Mouse (Mus musculus) liver, embryonic 12.5 days (tissue): ENCODE data around the gene Mat2a. TPM values are rescaled to one million over a fixed set of nuclear protein-coding genes. Genes with fewer than 3 reads are reported as not detected.
"Not testable (repeated sequence)": the region's sequence is repeated elsewhere in the genome, so short reads cannot be mapped to it uniquely, and the experiment has no call there.

Source experiments
- ATAC-seq: fragments of 200-750 bp; cut with Nextera tagmentation; 2 replicates; pipeline ENCODE4 v1.8.0; 2017; ENCODE audit warnings: moderate number of reproducible peaks, mild to moderate bottlenecking, moderate library complexity
- H3K27ac ChIP-seq: fragments of 300-500 bp; sonication (generic); 2 replicates; pipeline ENCODE4 v1.5.1; 2016; ENCODE audit warnings: mild to moderate bottlenecking
- H3K27me3 ChIP-seq: fragments of 300-500 bp; sonication (generic); replicated peaks from 2 replicates; pipeline ENCODE4 v1.6.1; 2016; ENCODE audit warnings: mild to moderate bottlenecking, moderate library complexity
- H3K36me3 ChIP-seq: fragments of 300-500 bp; sonication (generic); 2 replicates; pipeline ENCODE4 v1.6.1; 2016; ENCODE audit warnings: mild to moderate bottlenecking, moderate library complexity
- H3K4me1 ChIP-seq: fragments of 300-500 bp; sonication (generic); 2 replicates; pipeline ENCODE4 v1.6.1; 2016
- H3K4me2 ChIP-seq: fragments of 300-500 bp; sonication (generic); 2 replicates; pipeline ENCODE4 v1.6.1; 2016; ENCODE audit warnings: mild to moderate bottlenecking, moderate library complexity
- H3K4me3 ChIP-seq: fragments of 300-500 bp; sonication (generic); 2 replicates; pipeline ENCODE4 v1.5.1; 2016; ENCODE audit warnings: mild to moderate bottlenecking, moderate library complexity
- H3K9ac ChIP-seq: fragments of 300-500 bp; sonication (generic); 2 replicates; pipeline ENCODE4 v1.6.1; 2016; ENCODE audit warnings: mild to moderate bottlenecking, moderate library complexity
- H3K9me3 ChIP-seq: fragments of 300-500 bp; sonication (generic); replicated peaks from 2 replicates; pipeline ENCODE4 v1.6.1; 2016; ENCODE audit warnings: mild to moderate bottlenecking, moderate library complexity
- WGBS: fragments of 180-500 bp; shearing (Covaris S2); methylation state at CpG from one replicate; pipeline ENCODE4 v1.1.7; 2016; ENCODE audit not compliant: insufficient replicate concordance; 5-methylcytosine and 5-hydroxymethylcytosine counted together
- polyA plus RNA-seq: library from polyadenylated mRNA; unstranded; fragments of >200 nt; fragmentation: Nextera tagmentation; extraction: Ambion mirVana; gene quantifications from 2 replicates; pipeline ENCODE4 v1.2.1, GENCODE M21; 2016

Gene Mat2a
- 318 and 321 TPM in 2 replicates for polyA plus RNA-seq

- Histone ChIP-seq H3K4me1 (peaks cover 48% of the 10 kb centered on the region), H3K27ac (peak within 1 kb of the TSS; percentile 94), H3K4me2 (peak within 1 kb of the TSS; percentile 79), H3K36me3 (peaks cover 36% of the 10 kb centered on the region), H3K4me3 (peak within 1 kb of the TSS; percentile 88), H3K9ac (peak within 1 kb of the TSS; percentile 95), H3K27me3 (no peaks in the 10 kb centered on the region), H3K9me3 (no peaks in the 10 kb centered on the region)
- ATAC-seq: peak; percentile 83
- WGBS: under 1% methylated on average over 77 of the region's 77 CpGs
Measured at GRCm38 (mm10) chr6:72439355-72440185, at the start of gene Mat2a. Gene Mat2a, minus strand, starts transcription at chr6:72439558.

DNA sequence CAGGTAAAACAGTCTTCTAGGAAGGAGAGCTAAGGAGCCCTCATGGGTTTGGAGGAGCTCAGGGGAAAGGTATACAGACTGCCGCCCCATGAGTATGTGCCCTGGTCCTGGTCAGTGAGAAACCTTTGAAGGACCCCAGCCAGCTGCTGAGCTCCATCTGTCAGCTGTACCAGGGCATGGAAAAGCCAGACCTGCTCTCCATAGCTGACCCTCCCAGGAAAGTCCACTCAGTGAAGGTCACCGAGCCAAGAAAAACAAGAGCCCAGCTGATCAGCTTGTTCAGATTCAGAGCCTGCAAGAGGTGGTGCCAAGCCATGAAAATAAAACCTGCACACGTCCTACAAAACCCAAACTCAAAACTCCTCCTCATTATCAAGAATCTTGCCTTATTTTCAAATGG, 49.5 kb upstream of the Mat2a start:
- Histone ChIP-seq H3K4me2 (no peak overlapping the region), H3K27me3 (no peaks in the 10 kb centered on the region; the same call in 1 of the 2 replicates), H3K4me3 (no peak overlapping the region), H3K9ac (no peak overlapping the region), H3K9me3 (no peaks in the 10 kb centered on the region), H3K27ac (no peak overlapping the region), H3K4me1 (peaks cover 18% of the 10 kb centered on the region), H3K36me3 (no peaks in the 10 kb centered on the region)
- ATAC-seq: no peak
- WGBS: 67% methylated on average over 3 of the region's 3 CpGs

DNA sequence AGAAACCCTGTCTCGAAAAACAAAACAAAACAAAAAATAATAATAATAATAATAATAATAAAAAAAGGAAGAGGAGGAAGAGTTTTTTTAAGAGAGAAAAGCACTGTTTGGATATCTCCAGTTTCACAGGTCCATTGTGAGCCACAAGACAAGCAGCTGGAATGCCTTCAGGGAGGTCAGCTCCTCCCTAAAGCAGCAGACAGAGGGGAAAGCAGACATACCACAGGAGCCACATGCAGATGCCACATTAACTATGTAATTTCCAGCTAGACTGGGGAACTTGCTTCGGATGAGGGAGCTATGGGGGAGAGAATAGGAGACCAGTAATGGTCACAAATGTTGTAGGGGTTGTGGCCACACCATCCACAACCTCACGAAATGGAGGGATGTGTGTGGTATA, 47.9 kb upstream of the Mat2a start:
- Histone ChIP-seq H3K9ac (no peak overlapping the region), H3K4me3 (no peak overlapping the region), H3K27me3 (no peaks in the 10 kb centered on the region), H3K4me1 (0 out of 2 replicates have a peak, but pooled peaks cover 7% of the 10 kb centered on the region), H3K4me2 (no peak overlapping the region), H3K9me3 (no peaks in the 10 kb centered on the region), H3K27ac (no peak overlapping the region), H3K36me3 (no peaks in the 10 kb centered on the region)
- 49% methylated on average over 3 of the region's 3 CpGs for WGBS
- no peak for ATAC-seq

DNA sequence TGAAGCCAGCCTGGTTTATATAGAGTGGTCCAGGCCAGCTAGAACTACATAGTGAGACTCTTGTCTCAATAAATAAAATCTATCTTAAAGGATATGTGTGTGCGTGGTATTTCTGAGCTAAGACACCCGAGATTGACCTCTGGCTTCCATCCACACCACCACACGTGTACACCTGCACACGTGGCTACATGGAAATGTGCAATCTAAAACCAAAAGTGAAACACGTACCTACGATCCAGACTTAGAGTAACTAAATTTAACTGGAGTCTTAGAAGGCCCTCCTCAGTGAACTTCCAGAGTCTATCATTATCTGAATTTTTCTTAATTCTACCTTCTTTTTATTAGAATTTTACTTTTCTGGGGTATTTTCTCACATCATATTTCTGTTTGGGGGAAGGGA, 46.9 kb upstream of the Mat2a start:
- H3K9me3 ChIP-seq: no peaks in the 10 kb centered on the region
- H3K4me2 ChIP-seq: no peak overlapping the region
- 75% methylated on average over 6 of the region's 6 CpGs for WGBS
- H3K4me3 ChIP-seq: no peak overlapping the region
- no peak overlapping the region for H3K27ac ChIP-seq
- 0 out of 2 replicates have a peak, but pooled peaks cover 4% of the 10 kb centered on the region for H3K4me1 ChIP-seq
- no peaks in the 10 kb centered on the region for H3K36me3 ChIP-seq
- no peak for ATAC-seq
- no peaks in the 10 kb centered on the region for H3K27me3 ChIP-seq
- H3K9ac ChIP-seq: no peak overlapping the region

DNA sequence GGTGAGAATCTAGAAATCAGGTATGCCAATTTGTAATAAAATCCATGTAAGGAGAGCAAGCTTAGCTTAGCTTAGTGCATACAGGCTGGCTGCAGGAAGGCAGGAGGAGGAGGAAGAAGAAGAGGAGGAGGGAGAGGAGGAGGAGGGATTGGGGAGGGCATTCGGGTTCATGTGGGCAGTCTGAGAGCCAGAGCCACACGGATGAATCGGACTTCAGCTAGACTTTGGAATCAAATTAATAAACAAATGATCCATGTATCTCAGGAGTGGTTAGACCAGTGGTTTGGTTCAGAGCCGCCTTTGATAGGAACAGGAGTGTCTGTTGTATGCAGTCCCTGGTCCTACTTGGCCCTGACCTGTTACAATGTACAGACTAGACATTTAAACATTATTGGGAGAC, 45.5 kb upstream of the Mat2a start:
- H3K4me2 ChIP-seq: no peak overlapping the region
- H3K9me3 ChIP-seq: no peaks in the 10 kb centered on the region
- ATAC-seq: no peak
- no peaks in the 10 kb centered on the region for H3K36me3 ChIP-seq
- no peak overlapping the region for H3K27ac ChIP-seq
- WGBS: 56% methylated on average over 4 of the region's 4 CpGs
- no peaks in the 10 kb centered on the region for H3K27me3 ChIP-seq
- no peak overlapping the region for H3K4me3 ChIP-seq
- H3K9ac ChIP-seq: no peak overlapping the region
- peaks cover 5% of the 10 kb centered on the region; the same call in 1 of the 2 replicates for H3K4me1 ChIP-seq

- ATAC-seq: no peak
- 47% methylated on average over 2 of the region's 2 CpGs for WGBS
- Histone ChIP-seq H3K9me3 (no peaks in the 10 kb centered on the region), H3K4me1 (peaks cover 8% of the 10 kb centered on the region; the same call in 1 of the 2 replicates), H3K27me3 (no peaks in the 10 kb centered on the region), H3K4me3 (no peak overlapping the region), H3K4me2 (no peak overlapping the region), H3K27ac (no peak overlapping the region), H3K9ac (no peak overlapping the region), H3K36me3 (no peaks in the 10 kb centered on the region)
Measured at GRCm38 (mm10) chr6:72482156-72482555, 42.8 kb upstream of the Mat2a start.

DNA sequence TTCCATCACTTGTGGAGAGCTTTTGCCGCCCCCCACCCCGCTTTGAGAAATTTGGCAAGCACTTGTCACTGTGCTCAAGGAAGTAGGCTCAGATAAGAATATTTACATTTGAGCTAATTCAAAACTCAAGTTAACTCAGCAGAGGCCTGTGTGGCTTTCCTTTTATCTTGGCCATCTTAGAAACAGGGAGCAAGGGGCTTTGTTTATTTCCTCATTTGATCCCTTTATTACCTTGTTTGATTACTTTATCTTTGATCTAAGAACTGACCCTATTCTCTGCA, 41.0 kb upstream of the Mat2a start:
- H3K9me3 ChIP-seq: no peaks in the 10 kb centered on the region
- peaks cover 8% of the 10 kb centered on the region; the same call in 1 of the 2 replicates for H3K4me1 ChIP-seq
- 52% methylated on average over 2 of the region's 2 CpGs for WGBS
- H3K27me3 ChIP-seq: no peaks in the 10 kb centered on the region
- H3K27ac ChIP-seq: no peak overlapping the region
- no peak for ATAC-seq
- H3K4me3 ChIP-seq: no peak overlapping the region
- no peak overlapping the region for H3K4me2 ChIP-seq
- H3K9ac ChIP-seq: no peak overlapping the region
- H3K36me3 ChIP-seq: no peaks in the 10 kb centered on the region

DNA sequence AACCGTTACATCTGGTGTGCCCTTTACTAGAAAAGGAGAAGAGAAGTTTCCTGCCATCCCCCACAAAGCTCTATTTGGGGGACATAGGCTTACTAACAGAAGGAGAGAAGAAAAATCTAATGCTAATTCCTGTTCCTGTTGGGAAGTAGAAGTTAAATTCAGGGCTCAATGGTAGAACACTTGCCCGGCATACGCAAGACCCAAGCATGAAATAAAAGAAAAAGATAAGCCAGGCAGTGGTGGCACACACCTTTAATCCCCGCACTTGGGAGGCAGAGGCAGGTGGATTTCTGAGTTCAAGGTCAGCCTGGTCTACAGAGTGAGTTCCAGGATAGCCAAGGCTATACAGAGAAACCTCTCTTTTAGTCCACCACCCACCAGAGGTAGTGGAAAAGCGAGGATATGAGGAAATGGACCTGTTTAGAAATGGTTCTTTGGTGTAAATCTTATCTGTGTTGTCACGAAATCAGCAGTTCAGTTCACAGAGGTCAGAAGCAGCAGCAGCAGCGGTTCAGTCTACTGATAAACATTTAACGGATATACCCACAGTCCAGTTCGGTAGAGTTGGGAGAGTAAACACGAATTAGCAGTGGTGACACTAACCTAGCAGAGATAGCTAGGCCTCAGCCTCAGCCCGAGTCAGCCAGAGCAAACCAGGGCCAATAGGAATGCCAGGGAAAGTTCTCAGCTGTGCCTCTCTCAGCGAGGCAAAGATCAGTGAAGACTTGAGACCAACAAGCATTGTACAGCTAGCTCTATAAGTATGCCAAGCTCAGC, 40.5 kb upstream of the Mat2a start:
- Histone ChIP-seq H3K36me3 (no peaks in the 10 kb centered on the region), H3K4me1 (peaks cover 8% of the 10 kb centered on the region; the same call in 1 of the 2 replicates), H3K9ac (no peak overlapping the region), H3K9me3 (no peaks in the 10 kb centered on the region), H3K27me3 (no peaks in the 10 kb centered on the region), H3K27ac (no peak overlapping the region), H3K4me3 (no peak overlapping the region), H3K4me2 (no peak overlapping the region)
- no peak for ATAC-seq
- WGBS: 57% methylated on average over 12 of the region's 12 CpGs

DNA sequence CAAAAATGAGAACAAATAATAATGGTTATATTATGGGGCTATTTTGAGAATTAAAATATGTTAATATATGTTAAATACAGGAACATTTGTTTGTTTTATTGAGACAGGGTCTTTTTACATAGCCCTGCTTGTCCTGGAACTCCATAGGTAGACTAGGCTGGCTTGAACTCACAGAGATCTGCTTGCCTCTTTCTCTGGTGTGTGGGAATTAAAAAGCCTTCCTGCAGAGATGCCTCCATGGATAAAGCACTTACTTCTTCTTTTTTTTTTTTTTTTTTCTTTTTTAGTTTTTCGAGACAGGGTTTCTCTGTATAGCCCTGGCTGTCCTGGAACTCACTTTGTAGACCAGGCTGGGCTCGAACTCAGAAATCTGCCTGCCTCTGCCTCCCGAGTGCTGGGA, 39.3 kb upstream of the Mat2a start:
- not testable (repeated sequence) for H3K4me2 ChIP-seq, H3K9me3 ChIP-seq, H3K27ac ChIP-seq, ATAC-seq, H3K27me3 ChIP-seq, H3K9ac ChIP-seq, H3K4me3 ChIP-seq, H3K4me1 ChIP-seq, H3K36me3 ChIP-seq
- 74% methylated on average over 3 of the region's 3 CpGs for WGBS

- Histone ChIP-seq H3K4me3 (no peak overlapping the region), H3K9ac (no peak overlapping the region), H3K27me3 (no peaks in the 10 kb centered on the region), H3K4me1 (peaks cover 8% of the 10 kb centered on the region; the same call in 1 of the 2 replicates), H3K36me3 (no peaks in the 10 kb centered on the region), H3K4me2 (no peak overlapping the region), H3K27ac (no peak overlapping the region), H3K9me3 (no peaks in the 10 kb centered on the region)
- no peak for ATAC-seq
- 68% methylated on average over 3 of the region's 3 CpGs for WGBS
Measured at GRCm38 (mm10) chr6:72477621-72478020, 38.3 kb upstream of the Mat2a start.

GRCm38 (mm10) chr6:72476836-72477235, 37.5 kb upstream of the Mat2a start:
- ATAC-seq: no peak
- Histone ChIP-seq H3K4me3 (no peak overlapping the region), H3K9ac (no peak overlapping the region), H3K27me3 (no peaks in the 10 kb centered on the region), H3K9me3 (no peaks in the 10 kb centered on the region), H3K4me2 (no peak overlapping the region), H3K4me1 (peaks cover 8% of the 10 kb centered on the region; the same call in 1 of the 2 replicates), H3K36me3 (no peaks in the 10 kb centered on the region), H3K27ac (no peak overlapping the region)
- WGBS: 74% methylated on average over 5 of the region's 5 CpGs

- Histone ChIP-seq H3K36me3 (no peaks in the 10 kb centered on the region), H3K4me2 (no peak overlapping the region), H3K4me1 (peaks cover 8% of the 10 kb centered on the region; the same call in 1 of the 2 replicates), H3K4me3 (no peak overlapping the region), H3K27ac (no peak overlapping the region), H3K9ac (no peak overlapping the region), H3K27me3 (no peaks in the 10 kb centered on the region), H3K9me3 (no peaks in the 10 kb centered on the region)
- 74% methylated on average over 4 of the region's 4 CpGs for WGBS
- ATAC-seq: no peak
Measured at GRCm38 (mm10) chr6:72475221-72475985, 36.0 kb upstream of the Mat2a start.
